Mouse (Mus musculus) kidney, postnatal 36 days (tissue): ENCODE measurements at regions not wholly inside any gene's neighbourhood (a gene's known extent, or its start where the extent isn't known, plus 50 kb on each side); places are given as distances from the start of the nearest gene placed in this dataset.

Experiments used
- DNase-seq, 2 experiments: peaks; one replicate each; pipeline ENCODE4 v3.0.0; 2021 to 2022; ENCODE audit warnings: mixed read lengths in 2 of 2

- DNase-seq, result peak in 1 of 2 experiments; percentile 8
Observed at GRCm38 (mm10) chr7:82921722-82922121, 54.6 kb downstream of the Mex3b start.

- DNase-seq, result peak; percentile 10 to 19
Observed at GRCm38 (mm10) chr7:82923220-82924071, 56.3 kb downstream of the Mex3b start.

GRCm38 (mm10) chr7:82924092-82924491, 57.0 kb downstream of the Mex3b start:
- no peak for DNase-seq

- DNase-seq, result no peak
Observed at GRCm38 (mm10) chr7:82938311-82938710, 71.2 kb downstream of the Mex3b start.

GRCm38 (mm10) chr7:82939536-82939935, 72.4 kb downstream of the Mex3b start:
- DNase-seq, result no peak

GRCm38 (mm10) chr7:82943376-82943775, 76.2 kb downstream of the Mex3b start:
- DNase-seq, result no peak

GRCm38 (mm10) chr7:82943797-82944196, 76.7 kb downstream of the Mex3b start:
- DNase-seq, result no peak

GRCm38 (mm10) chr7:82949372-82949771, 82.2 kb downstream of the Mex3b start:
- no peak for DNase-seq

GRCm38 (mm10) chr7:82957208-82957977, 90.3 kb downstream of the Mex3b start:
- no peak for DNase-seq

GRCm38 (mm10) chr7:82970599-82970998, 103.5 kb downstream of the Mex3b start:
- no peak for DNase-seq

GRCm38 (mm10) chr7:82971244-82971643, 104.1 kb downstream of the Mex3b start:
- DNase-seq, result no peak

GRCm38 (mm10) chr7:82972214-82973006, 105.3 kb downstream of the Mex3b start:
- no peak for DNase-seq

- no peak for DNase-seq
Observed at GRCm38 (mm10) chr7:82990708-82991107, 123.6 kb downstream of the Mex3b start.

- DNase-seq, result no peak
Observed at GRCm38 (mm10) chr7:82993136-82993535, 126.0 kb downstream of the Mex3b start.

- no peak for DNase-seq
Observed at GRCm38 (mm10) chr7:82998848-82999247, 131.7 kb downstream of the Mex3b start.

- DNase-seq, result no peak
Observed at GRCm38 (mm10) chr7:83007540-83007939, 140.4 kb downstream of the Mex3b start.

GRCm38 (mm10) chr7:83012145-83012544, 145.0 kb downstream of the Mex3b start:
- DNase-seq, result no peak

- no peak for DNase-seq
Observed at GRCm38 (mm10) chr7:83014725-83015690, 147.9 kb downstream of the Mex3b start.

- no peak for DNase-seq
Observed at GRCm38 (mm10) chr7:83015756-83016155, 148.6 kb downstream of the Mex3b start.

GRCm38 (mm10) chr7:83016566-83016965, 149.4 kb downstream of the Mex3b start:
- DNase-seq, result no peak

- DNase-seq, result no peak
Observed at GRCm38 (mm10) chr7:83020584-83020983, 153.5 kb downstream of the Mex3b start.

- DNase-seq, result no peak
Observed at GRCm38 (mm10) chr7:83023990-83024389, 156.9 kb downstream of the Mex3b start.
